Mouse (Mus musculus): ENCODE results near the gene Dgcr2. TPM values are rescaled to one million over a fixed set of nuclear protein-coding genes. Genes with fewer than 3 reads are reported as not detected.

Dgcr2 gene
- total RNA-seq (2015; ENCODE audit: low replicate concordance) (2.1 and 26.1 TPM in 2 replicates), total RNA-seq (2017; ENCODE audit: low replicate concordance) (11.6 and 13.8 TPM in 2 replicates)

DNA sequence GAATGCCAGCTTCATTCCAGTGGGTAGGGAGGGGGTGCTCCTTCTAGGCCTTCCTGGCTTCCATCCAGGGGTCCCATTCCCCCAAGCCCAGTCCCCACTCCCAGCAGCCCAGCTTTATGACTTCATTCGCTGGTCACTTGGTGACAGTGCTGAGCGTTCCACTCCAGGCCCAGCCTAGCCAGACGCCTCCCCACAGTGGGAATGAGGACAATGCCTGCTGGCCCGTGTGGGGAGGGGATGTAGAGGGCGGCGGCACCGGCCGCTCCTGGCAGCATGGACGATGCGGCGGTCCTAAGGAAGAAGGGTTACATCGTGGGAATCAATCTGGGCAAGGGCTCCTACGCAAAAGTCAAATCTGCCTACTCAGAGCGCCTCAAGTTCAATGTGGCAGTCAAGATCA is at the start of gene Dgcr2, which contains the start of gene Tssk2:
Gene Dgcr2, minus strand, starts transcription at position 101 of the 400 bp plus-strand sequence.
Gene Tssk2, plus strand, starts transcription at position 176 of the 400 bp plus-strand sequence.
- no peak for ATAC-seq (replicated peaks; ENCODE audit: low FRiP score, poor library complexity, severe bottlenecking)

DNA sequence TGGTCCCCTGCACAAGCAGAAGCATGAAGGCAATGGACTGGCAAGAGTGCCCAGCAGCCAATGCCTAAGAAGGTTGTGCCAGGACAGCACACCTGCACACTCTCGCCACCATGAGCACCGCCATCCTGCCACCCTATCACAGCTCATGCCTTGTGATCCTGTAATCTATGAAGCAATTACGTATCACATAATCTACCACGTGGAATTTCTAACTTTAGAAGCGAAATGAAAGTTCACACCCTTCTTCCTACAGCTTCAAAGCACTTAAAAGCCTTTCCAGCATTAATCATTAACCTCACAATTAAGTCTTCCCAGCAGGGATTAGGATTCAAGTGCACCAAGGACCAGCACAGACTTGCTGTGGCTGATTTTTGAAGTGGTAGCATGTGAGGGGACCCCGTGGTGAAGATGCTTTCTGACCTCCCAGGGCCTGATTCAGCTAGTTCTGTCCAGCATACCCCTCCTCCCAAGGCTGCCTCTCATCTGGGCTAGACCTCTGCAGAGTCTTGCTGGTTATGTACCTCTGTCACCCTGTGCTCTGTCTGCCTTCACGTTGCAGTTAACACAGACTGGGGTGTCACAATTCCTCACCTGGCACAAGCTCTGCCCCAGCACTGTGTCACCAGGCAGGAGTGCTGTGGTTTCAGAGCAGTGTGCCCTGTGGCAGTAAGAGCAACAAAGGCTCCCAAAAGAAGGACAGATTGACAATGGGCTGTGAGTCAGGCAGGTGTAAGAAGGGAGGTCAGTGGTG is 46.9 kb upstream of the Dgcr2 start:
- no peak for ATAC-seq (replicated peaks; ENCODE audit: low FRiP score, poor library complexity, severe bottlenecking)

- no peak for ATAC-seq (replicated peaks; ENCODE audit: low FRiP score, poor library complexity, severe bottlenecking)
Measured at GRCm38 (mm10) chr16:17943466-17943865, 45.1 kb upstream of the Dgcr2 start.

DNA sequence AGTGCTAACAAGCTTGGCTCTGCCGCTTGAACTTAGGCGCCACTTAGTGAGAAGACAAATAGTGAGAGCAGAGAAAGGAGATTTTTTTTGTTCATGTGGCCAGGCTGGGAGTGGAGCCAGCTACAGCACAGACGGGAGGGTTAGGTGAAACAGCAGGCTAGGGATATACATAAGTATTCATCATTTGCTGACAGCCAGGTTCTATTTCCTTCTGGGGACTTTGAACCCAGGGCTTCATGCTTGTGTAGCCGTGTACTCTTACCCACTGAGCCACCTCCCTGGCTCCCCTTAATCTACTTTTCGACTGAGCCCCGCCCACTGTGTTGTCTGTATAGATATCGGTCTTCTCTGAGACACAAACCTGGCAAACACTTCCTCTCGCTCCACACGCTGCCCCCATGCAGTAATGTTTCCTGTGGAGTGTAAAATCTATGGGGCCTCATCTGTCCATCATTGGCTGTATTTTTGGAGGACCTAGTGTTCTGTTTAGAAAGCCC is 40.9 kb upstream of the Dgcr2 start:
- ATAC-seq (replicated peaks; ENCODE audit: low FRiP score, poor library complexity, severe bottlenecking) = peak; percentile 80

- ATAC-seq (replicated peaks; ENCODE audit: low FRiP score, poor library complexity, severe bottlenecking) = peak; percentile 92
Measured at GRCm38 (mm10) chr16:17938821-17939220, 40.5 kb upstream of the Dgcr2 start.

GRCm38 (mm10) chr16:17938187-17938586 is 39.8 kb upstream of the Dgcr2 start:
- ATAC-seq (replicated peaks; ENCODE audit: low FRiP score, poor library complexity, severe bottlenecking) = no peak

DNA sequence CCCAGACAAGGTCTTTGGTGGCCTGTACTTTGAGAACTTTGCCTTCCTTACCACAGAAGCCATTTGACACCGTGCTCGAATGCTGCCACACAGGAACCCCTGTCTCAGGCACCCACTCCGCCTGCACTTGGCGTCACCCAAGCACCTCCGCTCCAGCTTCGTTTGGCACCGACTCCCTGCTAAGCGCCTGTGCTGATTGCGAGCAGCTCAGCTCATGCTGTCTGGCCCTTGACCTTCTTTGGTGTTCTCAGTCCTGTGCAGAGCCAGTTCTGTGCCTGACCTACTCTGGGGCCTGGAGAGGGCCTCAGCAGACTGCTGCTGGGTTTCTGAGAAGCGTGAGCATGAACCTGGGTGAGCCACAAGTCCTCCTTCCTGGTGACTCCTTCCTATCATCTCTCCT is 38.4 kb upstream of the Dgcr2 start:
- ATAC-seq (replicated peaks; ENCODE audit: low FRiP score, poor library complexity, severe bottlenecking) = no peak

- no peak for ATAC-seq (replicated peaks; ENCODE audit: low FRiP score, poor library complexity, severe bottlenecking)
Measured at GRCm38 (mm10) chr16:17934445-17934910, 36.1 kb upstream of the Dgcr2 start.

DNA sequence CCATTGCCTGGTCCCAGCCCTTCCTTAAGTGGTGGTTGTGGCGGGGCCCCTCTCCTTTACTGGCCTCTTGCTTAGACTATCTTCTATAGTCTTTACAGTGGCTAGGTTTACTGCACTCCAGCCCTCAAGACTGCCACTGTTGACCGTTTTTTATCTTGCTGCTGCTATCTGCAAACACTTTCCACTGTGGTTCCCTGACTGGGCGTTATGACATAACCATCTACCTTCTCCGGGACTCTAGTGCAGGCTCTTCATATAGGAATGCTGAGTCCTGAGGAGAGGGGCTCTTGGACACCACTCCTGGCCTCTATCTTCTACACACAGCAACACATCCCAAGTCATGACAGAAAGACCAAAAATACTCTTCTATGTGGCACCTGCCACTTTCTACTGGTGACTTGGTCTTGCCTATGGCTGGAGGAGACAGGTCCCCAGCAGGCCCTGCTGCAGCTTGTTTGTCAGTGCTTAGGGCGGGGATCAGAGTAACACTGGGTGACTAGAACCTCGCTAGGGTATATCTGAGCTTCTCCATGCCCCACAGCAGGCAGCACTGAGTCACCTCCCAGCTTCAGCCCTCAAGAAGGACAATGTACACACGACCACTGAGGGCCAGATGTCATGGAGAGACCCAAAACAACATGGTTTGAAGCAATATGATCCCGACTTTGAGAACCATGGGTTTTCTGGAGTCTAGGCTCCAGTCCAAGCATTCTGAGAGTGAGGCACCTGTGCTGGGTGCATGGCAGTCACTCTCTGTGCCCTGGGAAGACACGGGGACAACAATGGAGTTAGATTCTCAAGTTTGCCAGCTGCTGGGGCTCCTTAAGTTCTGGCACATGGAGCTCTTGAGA is 35.5 kb upstream of the Dgcr2 start:
- ATAC-seq (replicated peaks; ENCODE audit: low FRiP score, poor library complexity, severe bottlenecking) = 0 out of 2 replicates have a peak, but pooled peaks have one; percentile 35

- no peak for ATAC-seq (replicated peaks; ENCODE audit: low FRiP score, poor library complexity, severe bottlenecking)
Measured at GRCm38 (mm10) chr16:17931906-17932460, 33.6 kb upstream of the Dgcr2 start.

GRCm38 (mm10) chr16:17929631-17930030 is 31.3 kb upstream of the Dgcr2 start:
- no peak for ATAC-seq (replicated peaks; ENCODE audit: low FRiP score, poor library complexity, severe bottlenecking)

- no peak for ATAC-seq (replicated peaks; ENCODE audit: low FRiP score, poor library complexity, severe bottlenecking)
Measured at GRCm38 (mm10) chr16:17929211-17929610, 30.8 kb upstream of the Dgcr2 start.

DNA sequence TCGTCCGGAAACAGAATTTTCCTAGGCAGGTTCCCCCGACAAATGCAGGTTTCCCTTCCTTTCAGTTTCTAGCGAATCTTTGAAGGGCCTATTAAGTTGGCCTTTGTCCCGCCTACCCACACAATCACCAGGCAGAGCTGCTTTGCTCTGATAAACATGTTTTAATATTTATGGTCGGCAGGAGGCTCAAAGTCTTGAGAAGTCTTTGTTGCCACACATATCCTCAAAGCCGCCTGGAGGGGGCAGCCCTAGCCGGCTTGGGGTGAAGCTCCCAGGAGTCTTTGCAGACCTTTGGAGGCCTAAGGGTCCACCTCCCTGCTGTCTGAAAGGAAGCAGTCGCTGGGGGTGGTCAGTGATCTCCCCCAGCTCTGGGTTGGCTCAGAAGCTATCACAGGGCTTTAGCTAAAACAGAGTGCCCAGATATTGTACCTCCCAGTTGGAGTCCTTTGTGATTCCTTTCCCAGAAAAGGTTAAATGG is 30.3 kb upstream of the Dgcr2 start:
- ATAC-seq (replicated peaks; ENCODE audit: low FRiP score, poor library complexity, severe bottlenecking) = peak; percentile 70

DNA sequence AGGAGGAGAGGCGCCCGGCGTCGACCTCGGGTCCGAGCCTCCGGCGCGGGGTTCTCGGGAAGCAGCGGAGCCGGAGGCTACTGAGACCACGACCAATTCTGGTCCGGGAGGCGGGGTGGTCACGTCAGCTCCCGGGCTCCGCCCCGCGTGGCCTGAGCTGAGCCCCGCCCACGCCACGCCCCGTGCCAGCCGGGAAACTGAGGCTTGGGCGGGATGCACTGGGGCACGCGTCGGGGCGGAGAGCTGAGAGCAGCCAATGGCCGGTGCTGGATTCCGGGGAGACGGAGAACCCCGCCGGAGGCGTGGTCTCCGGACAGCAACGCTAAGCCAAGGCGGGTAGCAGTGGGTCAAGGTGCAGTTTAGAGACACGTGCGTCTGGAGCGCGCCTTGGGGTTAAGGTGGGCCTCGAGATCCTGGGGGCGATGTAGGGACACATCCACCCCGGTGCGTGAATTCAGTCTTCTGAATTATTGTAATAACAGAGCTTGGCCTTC is 29.8 kb upstream of the Dgcr2 start, which contains the start of gene Slc25a1:
Gene Slc25a1, minus strand, starts transcription at position 133 of the 494 bp plus-strand sequence.
- peak; percentile 77 for ATAC-seq (replicated peaks; ENCODE audit: low FRiP score, poor library complexity, severe bottlenecking)

- no peak for ATAC-seq (replicated peaks; ENCODE audit: low FRiP score, poor library complexity, severe bottlenecking)
Measured at GRCm38 (mm10) chr16:17927351-17928082, 29.2 kb upstream of the Dgcr2 start.

DNA sequence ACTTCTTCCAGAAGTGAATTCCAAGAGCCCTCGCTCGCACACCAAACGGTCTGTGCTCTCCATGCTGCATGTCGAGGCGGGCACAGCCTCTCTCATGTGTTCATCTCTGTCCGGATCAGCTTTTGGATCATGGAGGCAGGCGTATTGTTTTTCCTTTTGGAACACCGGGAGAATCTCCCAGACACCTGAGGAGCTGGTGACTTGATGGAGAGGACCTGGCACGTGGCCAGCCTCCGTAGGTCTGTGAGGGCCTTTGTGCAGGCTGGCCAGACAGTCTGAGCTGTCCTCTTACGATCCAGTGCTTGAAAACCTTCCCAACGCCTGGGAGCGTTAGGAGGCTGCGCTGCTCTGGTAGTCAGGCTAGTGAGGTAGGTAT is 23.8 kb upstream of the Dgcr2 start:
- ATAC-seq (replicated peaks; ENCODE audit: low FRiP score, poor library complexity, severe bottlenecking) = peak; percentile 14

GRCm38 (mm10) chr16:17921325-17922162 is 23.2 kb upstream of the Dgcr2 start:
- ATAC-seq (replicated peaks; ENCODE audit: low FRiP score, poor library complexity, severe bottlenecking) = peak; percentile 93

DNA sequence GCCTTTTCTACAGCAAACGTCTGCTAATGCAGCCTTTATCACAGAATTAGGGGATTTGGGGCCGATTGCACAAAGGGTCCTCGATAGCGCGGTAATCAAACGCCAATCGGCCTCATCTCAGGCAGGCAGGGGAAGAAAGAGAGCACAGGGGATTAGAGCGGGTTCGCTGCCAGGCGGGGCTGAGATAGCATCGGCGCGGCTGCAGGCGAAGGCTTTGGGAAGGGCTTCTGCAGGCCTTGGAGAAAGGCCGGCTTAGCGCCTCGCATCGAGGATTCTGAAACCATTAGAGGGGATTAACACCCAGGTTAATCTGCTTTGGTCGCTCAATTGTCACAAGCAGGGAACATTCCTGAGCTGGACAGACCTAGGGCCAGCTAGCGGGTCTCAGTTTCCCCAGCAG is 22.2 kb upstream of the Dgcr2 start:
- no peak for ATAC-seq (replicated peaks; ENCODE audit: low FRiP score, poor library complexity, severe bottlenecking)
